Mouse (Mus musculus) left cerebral cortex, adult 9 months (tissue): ENCODE measurements around the gene Cavin2.

ENCODE experiments used
- DNase-seq, 2 experiments: peaks; one replicate each; pipeline ENCODE4 v3.0.0; 2022; ENCODE audit warnings: low spot score in 2 of 2

Cavin2 gene

DNA sequence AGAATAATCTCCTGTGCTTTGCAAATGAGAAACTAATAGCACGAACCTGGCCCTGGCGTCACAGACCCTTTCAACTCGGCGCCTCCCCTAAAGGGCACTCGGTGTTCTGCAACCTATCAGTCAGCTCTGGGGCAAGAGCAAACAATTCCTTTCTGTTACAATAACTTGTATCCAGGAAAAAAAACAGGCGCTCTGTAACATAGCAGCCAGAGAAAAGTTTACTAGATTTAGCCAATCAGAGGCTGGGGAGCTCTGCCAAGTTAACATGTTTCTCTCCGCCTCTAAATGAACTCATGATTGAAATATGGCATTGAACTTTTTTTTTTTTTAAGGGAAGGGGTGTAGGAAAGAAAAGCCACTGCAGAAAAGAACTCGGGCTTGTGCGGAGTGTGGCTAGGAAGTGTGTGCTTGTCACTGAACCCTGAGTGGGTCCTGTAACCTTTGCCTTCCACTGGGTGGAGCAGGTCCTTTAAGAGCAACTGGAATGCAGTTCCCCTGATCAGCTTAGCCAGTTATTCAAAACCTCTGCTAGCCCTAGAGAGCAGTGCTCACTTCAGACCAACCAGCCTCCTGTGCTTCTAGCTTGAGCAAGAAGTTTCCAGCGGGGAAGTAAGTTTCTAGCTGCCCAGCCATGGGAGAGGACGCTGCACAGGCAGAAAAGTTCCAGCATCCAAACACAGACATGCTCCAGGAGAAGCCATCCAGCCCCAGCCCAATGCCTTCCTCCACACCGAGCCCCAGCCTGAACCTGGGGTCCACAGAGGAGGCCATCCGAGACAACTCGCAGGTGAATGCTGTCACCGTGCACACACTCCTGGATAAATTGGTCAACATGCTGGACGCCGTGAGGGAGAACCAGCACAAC, at the start of gene Cavin2:
Cavin2 (plus strand) TSS at position 372 of the 865 bp plus-strand sequence.
- DNase-seq, result no peak

DNA sequence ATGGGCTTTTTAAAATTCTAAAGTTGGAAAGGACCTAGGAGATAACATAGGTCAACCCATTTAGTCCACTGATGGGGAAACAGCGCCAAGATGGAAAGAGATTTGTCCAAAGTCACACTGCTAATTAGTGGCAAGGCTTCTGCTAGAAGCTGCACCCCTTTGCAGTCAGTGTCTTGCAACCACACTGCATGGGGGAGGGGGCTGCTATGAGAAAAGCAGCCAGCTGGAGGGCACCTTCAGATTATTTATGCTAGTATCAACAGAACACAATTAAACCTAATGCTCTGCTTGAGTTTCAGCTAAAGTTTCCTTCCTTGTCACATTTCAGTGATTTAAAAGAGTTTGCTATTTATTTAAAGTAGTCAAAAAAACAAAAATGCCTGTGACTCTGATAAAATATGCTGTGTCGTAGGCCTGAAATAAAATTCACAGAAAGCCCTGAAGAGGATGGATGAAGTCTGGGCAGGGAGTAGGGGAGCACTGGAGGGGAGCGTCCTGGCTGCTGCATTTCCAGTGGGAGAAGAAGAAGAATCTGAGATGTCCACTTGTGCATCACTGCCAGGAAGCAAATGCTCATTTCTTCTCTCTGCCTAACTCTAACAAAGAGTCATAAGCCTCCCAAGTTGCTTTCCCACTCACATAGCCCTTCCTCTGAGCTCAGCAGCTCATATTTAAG, 47.5 kb upstream of the Cavin2 start:
- no peak for DNase-seq

DNA sequence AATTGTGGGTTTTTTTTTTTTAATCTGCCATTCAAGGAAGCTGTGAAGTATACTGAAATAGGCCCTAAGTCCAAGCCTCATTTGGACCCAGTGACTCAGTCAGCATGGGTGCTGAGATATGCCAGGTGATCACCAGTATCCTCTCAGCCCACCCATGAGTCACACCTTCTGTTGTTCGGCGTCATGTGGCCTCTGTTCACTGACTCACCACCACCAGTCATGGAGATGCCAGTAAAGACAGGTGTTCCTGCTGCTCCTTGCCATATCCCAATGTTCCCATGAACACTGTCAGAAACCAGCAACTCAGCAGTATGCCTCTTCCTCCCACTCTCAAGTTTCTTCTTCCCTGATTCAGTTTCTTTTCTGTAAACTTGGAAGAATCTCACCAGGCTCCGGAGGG, 45.6 kb upstream of the Cavin2 start:
- peak; percentile 33 to 79 for DNase-seq

DNA sequence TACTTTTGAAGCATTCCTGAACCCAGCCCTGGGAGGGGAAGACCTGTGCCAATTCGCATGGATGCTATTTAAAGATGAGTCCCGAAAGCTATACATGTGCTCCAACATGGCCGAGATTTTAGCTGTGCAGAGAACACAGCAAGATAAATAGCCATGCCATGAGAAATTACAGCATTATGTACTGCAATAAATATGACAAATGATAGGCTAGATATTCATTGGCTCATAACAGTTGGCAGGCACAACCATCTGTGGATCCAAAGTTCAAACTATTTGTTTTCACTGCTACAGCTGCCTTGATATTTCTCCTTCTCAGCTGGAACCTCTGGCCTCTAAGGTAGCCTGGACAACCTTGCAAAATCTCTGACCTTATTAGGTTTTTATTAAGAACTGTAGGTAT, 45.1 kb upstream of the Cavin2 start:
- no peak for DNase-seq

DNA sequence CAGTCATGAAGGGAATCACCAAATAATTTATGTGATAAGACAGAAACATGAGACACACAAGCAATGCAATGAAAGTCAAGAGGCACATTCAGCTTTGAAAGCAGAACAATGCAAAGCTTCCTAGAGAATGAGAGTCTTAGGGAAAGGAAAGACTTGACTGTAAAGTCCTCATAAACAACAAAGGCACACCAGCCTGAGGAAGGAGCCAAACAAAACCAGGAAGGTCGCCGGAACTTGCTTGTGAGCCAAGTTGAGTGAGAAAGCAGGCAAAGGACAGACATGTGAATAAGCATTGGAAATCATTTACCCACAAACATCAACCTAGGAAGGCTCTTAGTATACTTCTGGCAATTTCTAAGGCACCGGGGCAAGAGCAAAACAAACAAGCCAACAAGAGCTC, 43.5 kb upstream of the Cavin2 start:
- DNase-seq, result no peak

DNA sequence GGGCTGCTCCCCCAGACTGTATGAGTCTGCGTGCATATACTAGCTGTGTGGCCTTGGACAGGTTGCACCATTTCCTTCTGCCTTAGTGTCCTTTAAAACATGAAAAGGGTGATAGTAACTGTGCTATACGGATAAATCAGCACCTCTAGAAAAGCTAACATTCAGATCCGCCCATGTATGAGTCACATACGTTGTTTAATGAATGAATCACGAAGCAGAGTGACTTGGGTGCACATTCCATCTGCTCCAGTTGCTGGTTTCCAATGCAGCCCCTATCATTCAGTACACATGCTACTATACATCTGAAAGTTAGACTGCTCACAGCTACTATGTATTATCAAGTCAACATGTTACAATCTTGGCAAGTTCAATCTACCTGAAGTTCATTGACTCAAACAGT, 38.6 kb upstream of the Cavin2 start:
- DNase-seq, result no peak

DNA sequence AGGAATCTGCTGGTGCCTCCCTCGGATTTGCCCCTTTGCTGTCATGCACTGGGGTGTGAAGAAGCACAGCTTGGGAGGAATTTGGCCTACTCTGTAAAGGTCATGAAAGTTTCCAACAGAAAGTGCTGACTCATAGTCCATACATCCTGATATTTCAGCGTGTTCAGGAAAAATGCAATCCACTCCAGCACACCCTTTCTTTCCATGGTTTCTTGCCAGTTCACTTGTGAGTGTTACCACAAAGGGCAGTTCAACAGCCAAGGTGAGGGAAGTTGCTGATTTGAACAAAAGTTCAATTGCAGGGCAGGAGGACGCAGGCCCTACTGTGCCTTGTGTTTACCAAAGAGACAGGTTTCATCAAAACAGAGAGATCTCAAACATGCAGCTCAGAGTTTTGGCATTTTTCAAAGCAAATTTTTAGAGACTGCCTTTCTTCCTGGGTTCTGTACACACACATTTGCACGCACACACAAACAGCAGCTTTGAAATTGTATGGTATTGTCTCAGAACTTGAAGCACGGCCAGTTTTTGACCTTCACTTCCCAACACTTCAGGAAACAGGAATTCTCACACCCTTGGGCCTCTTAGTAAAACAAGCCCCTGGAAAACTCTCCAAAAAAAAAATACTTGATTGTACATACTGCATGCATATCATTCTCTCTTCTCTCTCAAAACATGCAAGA, 23.7 kb upstream of the Cavin2 start:
- DNase-seq, result no peak

DNA sequence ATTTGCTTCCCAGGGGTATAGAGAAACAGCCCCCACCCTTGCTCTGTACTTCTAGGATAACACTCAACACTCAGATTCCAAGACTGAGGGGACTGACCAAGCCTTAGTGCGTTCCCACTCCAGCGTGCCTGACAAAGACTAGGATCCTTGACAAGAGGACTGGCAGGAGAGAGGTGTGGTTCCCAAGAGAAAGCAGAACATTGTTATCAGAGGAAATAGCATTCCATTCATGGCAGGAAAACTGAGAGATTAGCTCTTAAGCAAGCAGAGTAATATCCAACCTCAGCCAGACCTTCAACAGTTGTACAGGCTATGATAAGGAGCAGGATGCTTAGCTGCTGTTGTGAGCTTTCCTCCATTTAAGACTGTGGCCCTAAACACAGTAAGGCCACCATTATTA, 23.0 kb upstream of the Cavin2 start:
- no peak for DNase-seq

DNA sequence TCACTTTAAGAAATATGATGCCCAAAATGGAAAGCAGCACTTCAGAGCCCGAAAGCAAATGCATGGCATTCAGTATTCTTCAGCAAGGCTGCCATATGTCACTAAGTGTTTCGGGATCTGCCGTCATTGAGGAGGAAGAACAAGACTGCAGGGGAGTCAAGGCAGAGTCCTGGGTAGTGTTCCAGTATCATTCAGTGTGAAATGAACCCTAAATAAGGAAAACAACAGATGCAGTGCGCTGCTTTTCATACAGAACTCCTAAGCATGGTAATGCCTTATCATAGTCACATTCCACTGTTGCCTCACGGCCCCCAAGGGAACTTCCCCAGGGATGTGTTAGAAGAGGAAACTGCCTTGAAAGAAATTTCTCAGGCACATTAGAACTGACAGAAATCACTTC, 21.8 kb upstream of the Cavin2 start:
- peak; percentile 37 to 59 for DNase-seq

DNA sequence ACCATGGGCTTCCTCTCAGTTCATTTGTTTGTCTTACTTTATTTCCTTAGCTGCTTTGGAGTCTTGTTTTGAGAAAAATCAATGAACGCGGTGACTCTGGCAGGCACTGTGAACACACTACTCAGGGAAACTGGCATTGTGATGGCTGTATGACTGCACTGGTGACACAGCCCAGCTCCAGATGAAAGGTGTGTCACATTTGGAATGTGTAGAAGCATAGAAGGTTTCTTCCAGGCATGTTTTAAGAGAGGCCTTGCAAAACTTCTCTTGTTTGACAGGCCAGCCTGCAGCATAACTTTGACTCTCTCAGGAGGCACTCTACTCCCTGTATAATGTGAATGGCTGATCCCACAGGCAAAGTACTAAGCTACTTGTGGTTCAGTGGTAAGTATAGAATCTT, 20.7 kb upstream of the Cavin2 start:
- no peak for DNase-seq

DNA sequence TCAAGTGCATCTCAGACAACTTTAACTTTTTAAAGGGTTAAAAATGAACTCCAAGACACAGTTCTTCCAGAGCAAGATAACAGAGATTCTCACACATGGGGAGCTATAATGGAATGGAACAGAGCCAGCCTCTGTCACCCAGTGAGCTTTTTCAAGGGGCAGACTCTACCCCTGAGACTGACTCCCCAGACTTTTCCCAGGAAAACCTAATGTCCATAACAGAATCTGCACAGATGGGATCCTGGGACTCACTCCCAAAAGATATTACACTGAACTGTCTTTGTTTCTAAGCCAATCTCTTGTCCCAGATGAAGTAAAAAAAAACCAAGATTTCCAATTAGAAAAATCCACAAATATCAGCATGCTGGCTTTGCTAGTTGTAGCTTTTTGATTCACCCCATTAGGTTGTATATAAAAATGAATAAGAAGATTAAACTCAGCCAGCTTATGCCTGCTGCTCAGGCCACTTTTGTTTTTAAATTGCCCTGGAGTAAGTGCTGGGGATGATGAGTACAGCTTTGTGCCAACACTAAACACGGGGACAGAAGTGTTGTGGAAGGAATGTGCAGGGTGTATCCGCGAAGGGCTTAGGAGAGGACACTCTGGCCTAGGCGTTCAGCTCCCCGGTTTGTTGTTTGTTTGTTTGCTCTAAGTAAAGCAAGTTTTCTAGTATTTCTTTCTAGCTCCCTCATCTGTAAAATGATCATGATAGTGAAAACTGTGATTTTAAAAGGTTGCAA, 18.6 kb upstream of the Cavin2 start:
- DNase-seq, result no peak

DNA sequence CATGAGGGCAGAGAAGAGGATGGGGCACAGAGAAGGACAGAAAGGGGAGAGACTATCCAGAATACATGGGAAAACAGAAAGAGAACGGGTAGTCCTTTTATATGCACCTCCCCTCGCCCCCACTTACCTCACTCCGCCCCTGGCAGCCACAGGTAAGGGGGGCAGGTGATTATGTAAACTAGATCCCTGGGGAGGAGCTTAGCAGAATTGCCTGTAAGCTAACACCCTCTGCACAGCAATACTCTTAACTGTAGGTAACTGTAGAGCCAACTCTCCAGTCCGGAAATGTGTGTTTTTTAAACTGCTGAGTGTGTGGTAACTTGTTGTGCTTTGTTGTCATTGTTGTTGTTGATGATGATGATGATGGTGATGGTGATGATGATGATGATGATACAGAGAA, 17.1 kb upstream of the Cavin2 start:
- no peak for DNase-seq

DNA sequence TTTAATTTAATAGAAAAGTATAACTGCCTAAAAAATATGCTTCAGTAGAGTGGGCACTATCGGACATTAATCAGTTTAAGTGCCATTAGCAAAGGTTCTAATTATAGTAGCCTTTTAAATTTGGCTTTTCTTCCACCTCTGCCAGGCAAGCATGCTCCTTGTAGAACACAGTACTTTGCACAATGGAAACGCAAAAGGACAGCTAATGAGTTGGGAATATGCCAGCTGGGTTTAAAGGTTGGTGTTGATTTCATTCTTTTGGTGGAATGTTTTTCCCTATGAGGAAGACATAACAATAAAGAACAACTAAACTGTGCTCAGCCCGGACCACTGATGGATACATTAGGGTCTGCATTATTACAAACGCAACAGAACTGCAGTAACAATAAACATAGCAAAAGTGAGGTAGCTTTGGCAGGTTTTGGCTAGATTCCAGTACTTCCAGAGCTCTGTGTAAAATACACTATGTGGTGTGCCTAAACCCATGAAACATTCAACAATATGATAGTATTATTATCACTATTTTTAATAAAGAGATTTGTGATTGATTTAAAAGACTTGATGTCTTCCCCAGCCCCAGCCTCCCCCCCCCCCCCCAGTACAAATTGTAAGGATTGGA, 16.2 kb upstream of the Cavin2 start:
- no peak for DNase-seq

DNA sequence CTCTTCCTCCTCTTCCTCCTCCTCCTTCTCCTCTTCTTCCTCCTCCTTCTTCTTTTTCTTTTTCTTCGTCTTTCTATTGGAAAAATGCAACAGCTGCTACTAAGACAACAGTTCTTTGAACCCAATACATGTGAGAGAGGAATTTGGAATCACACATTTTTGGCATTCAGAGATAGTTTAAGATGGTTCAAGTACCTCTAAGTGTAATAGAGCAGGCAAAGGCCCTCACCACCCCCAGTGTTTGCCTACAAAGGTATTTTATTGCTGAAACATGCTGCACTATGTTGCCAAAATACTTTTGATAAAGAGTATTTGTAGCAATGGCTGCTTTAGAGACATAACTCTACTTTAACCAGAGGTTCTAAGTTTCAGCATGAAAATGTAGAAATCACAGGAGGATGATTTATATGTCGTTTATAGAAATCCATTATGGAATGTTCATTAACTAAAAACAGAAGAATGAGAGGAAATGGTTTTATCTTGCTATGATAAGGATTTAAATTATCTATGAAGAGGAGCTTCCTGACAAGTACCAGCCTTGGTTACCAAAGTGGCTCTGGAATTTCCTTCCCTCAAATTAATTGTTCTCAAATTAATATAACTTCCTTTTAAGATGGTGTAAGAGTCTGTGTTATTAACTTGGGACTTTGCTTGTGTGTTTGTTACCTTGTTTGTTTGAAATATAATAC, 10.9 kb upstream of the Cavin2 start:
- no peak for DNase-seq

DNA sequence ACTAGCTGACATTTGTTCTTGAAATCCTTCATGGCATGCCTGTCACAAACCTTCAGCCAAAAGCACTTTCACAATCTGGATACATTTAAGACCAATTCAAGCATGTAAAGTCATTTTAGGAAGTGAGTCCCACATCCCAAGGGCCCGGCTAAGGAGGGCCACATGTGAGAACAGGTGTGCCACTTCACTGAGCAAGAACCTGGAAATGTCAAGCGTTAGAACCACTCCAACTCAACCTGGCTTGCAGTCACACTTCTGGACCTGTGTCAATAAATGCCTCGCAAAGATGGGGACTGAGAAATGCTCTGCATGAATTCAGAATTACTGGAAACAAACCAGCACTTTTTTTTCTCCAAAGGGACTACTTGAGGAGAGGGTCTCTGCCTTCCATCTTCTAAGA, 725 bp upstream of the Cavin2 start:
- DNase-seq, result no peak

DNA sequence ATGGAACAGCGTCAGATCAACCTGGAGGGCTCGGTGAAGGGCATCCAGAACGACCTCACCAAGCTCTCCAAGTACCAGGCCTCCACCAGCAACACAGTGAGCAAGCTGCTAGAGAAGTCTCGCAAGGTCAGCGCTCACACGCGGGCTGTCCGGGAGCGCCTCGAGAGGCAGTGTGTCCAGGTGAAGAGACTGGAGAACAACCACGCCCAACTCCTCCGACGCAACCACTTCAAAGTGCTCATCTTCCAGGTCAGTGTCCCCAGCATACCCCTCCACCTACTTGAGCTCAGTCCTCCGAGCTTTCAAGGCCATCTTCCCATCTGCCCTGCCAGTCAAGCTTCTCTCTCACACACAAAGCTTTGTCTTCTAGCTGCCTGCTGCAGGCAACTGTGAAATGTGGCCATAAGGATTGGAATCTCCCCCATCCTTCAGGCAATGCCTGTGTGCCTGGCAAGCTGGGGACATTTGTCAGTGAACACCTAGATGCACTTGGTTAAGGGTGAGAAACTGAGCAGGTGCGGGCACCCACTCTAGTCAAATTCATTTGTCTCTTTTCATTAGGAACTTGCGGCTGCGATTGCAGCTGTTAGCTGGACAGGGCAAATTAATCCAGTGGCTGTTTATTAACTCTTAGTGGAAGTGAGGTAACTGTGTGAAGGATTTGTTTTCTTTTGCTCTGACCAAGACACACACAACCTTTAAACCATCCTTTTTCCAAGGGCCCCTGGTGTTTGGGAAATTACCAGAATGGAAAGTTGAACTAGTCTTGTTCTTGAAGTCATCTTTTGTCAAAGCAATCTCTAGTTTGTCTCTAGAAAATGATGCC, 907 bp downstream of the Cavin2 start:
- DNase-seq, result no peak

DNA sequence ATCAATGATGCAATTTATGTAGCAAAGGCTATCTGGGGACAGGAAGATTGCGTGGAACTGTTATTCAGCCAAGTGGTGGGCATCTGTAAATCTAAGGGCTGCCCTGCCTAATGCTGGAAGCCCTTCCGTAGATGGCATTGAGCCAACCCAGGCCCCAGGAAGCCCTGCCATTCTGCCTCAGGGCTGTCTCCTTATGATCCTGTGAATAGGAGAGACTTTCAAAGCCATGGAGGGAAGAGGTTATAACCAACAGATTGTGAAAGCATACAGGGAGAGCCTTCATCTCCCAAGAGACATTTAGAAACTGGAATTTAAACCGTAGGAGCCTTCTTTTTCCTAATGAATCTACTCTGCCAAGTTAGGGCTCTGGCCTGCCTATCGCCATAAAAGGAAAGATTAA, 1.7 kb downstream of the Cavin2 start:
- DNase-seq, result no peak

DNA sequence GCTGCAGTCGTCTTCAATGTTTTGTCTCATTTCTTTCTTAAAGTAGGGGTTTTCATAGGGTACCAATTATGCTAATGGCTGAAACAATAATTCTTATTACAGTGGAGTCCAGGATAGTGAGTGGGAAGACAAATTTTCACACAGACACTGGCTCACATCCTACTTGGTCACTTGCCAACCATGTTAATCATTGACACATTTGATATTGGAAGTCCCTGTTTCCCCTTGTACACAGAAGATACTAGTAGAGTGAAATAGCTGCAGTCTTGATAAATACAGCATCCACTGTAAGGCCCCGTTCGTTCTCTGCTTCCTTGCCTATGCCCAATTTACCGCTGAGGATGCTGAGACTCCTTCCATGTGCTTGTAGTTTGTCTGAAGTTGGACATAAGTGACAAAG, 3.4 kb downstream of the Cavin2 start:
- no peak for DNase-seq

DNA sequence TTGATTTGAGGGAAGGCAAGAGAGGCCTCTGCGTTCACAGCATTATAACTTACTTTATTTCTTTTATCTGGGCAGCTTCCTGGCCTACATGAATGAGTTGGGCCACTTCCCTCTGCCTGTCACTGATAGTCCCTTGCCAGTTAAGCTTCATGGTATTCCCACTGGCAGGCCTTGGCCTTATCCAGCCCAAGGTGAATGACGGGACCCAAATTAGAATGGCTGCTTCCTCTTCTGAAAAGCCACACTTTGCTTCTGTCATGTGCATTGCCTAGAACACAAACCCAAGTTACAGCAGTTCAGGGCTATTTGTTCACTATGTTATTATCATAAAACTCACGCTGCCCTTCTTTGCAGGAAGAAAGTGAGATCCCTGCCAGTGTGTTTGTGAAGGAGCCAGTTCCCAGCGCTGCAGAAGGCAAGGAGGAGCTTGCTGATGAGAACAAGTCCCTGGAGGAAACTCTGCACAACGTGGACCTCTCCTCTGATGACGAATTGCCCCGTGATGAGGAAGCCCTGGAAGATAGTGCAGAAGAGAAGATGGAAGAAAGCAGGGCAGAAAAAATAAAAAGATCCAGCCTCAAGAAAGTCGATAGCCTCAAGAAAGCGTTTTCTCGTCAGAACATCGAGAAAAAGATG, 11.5 kb downstream of the Cavin2 start:
- no peak for DNase-seq

DNA sequence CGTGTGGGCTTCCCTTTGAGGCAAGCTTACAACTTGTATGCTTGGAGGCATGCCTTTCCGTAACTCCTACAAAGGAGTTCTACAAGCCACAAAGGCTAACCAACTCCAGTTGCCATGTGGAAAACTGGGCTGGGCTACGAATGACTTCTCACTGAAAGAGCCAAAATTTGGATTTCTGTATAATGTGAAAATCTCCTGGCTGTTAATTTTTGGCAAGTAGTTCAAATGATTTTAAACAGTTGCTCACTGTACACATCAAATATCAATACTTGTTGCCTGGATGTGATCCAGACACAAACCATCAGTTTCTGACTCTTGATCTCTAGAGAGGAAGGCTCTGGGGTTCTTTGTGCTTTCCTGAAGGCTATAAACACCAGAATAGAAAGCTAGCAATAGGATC, 18.1 kb downstream of the Cavin2 start:
- DNase-seq, result no peak
